Mouse (Mus musculus): ENCODE results near the gene Gpatch8. TPM values are rescaled to one million over a fixed set of nuclear protein-coding genes. Genes with fewer than 3 reads are reported as not detected.

Gpatch8 gene
- polyA plus RNA-seq (2015; fragmentation: Nextera tagmentation; extraction: Ambion mirVana): 41.7 and 43.1 TPM in 2 replicates

- H3K36me3 ChIP-seq: no peaks in the 10 kb centered on the region
- peak within 1 kb of the TSS; percentile 59 for H3K4me2 ChIP-seq (replicated peaks)
- no peaks in the 10 kb centered on the region for H3K9me3 ChIP-seq
- peaks cover 16% of the 10 kb centered on the region for H3K4me1 ChIP-seq (replicated peaks)
- H3K9ac ChIP-seq: peak within 1 kb of the TSS; percentile 94
- H3K27ac ChIP-seq: peak within 1 kb of the TSS; percentile 93
- peak; percentile 96 for ATAC-seq
- H3K4me3 ChIP-seq (replicated peaks): peak within 1 kb of the TSS; percentile 100
- H3K27me3 ChIP-seq (replicated peaks): no peaks in the 10 kb centered on the region
- WGBS: 0% methylated on average over 52 of the region's 55 CpGs
Observed at GRCm38 (mm10) chr11:102556031-102556715, at the start of gene Gpatch8. Gene Gpatch8, minus strand, starts transcription at chr11:102556392.

GRCm38 (mm10) chr11:102604777-102605552 lies 48.8 kb upstream of the Gpatch8 start:
- Histone ChIP-seq H3K27ac (peak overlapping the region; percentile 96), H3K4me1 (replicated peaks) (peaks cover 18% of the 10 kb centered on the region), H3K36me3 (no peaks in the 10 kb centered on the region), H3K4me3 (replicated peaks) (peak overlapping the region; percentile 75), H3K9me3 (no peaks in the 10 kb centered on the region), H3K27me3 (replicated peaks) (peaks cover 15% of the 10 kb centered on the region; the same call in 1 of the 2 replicates), H3K9ac (peak overlapping the region; percentile 72), H3K4me2 (replicated peaks) (peak overlapping the region; percentile 80)
- peak; percentile 50 for ATAC-seq
- WGBS: under 1% methylated on average over 72 of the region's 74 CpGs

- under 1% methylated on average over 31 of the region's 31 CpGs for WGBS
- H3K36me3 ChIP-seq: no peaks in the 10 kb centered on the region
- peak within 1 kb of the TSS; percentile 96 for H3K27ac ChIP-seq
- H3K4me2 ChIP-seq (replicated peaks): peak within 1 kb of the TSS; percentile 80
- peak within 1 kb of the TSS; percentile 72 for H3K9ac ChIP-seq
- H3K4me3 ChIP-seq (replicated peaks): peak within 1 kb of the TSS; percentile 75
- peaks cover 15% of the 10 kb centered on the region; the same call in 1 of the 2 replicates for H3K27me3 ChIP-seq (replicated peaks)
- peak; percentile 92 for ATAC-seq
- H3K9me3 ChIP-seq: no peaks in the 10 kb centered on the region
- H3K4me1 ChIP-seq (replicated peaks): peaks cover 13% of the 10 kb centered on the region
Observed at GRCm38 (mm10) chr11:102604010-102604584, 47.9 kb upstream of the Gpatch8 start, which contains the start of gene Fzd2. Gene Fzd2, plus strand, starts transcription at chr11:102604396.

- peak overlapping the region; percentile 80 for H3K4me2 ChIP-seq (replicated peaks)
- H3K36me3 ChIP-seq: no peaks in the 10 kb centered on the region
- H3K4me1 ChIP-seq (replicated peaks): peaks cover 7% of the 10 kb centered on the region
- peak overlapping the region; percentile 75 for H3K4me3 ChIP-seq (replicated peaks)
- under 1% methylated on average over 10 of the region's 10 CpGs for WGBS
- ATAC-seq: peak; percentile 70
- H3K9me3 ChIP-seq: no peaks in the 10 kb centered on the region
- H3K9ac ChIP-seq: peak overlapping the region; percentile 52
- peaks cover 15% of the 10 kb centered on the region; the same call in 1 of the 2 replicates for H3K27me3 ChIP-seq (replicated peaks)
- H3K27ac ChIP-seq: peak overlapping the region; percentile 95
Observed at GRCm38 (mm10) chr11:102603496-102603850, 47.3 kb upstream of the Gpatch8 start.

GRCm38 (mm10) chr11:102602816-102603495 lies 46.8 kb upstream of the Gpatch8 start:
- H3K27me3 ChIP-seq (replicated peaks): peaks cover 15% of the 10 kb centered on the region; the same call in 1 of the 2 replicates
- peak overlapping the region; percentile 95 for H3K27ac ChIP-seq
- peak overlapping the region; percentile 75 for H3K4me3 ChIP-seq (replicated peaks)
- no peak for ATAC-seq
- peak overlapping the region; percentile 80 for H3K4me2 ChIP-seq (replicated peaks)
- 8% methylated on average over 13 of the region's 13 CpGs for WGBS
- H3K9me3 ChIP-seq: no peaks in the 10 kb centered on the region
- peak overlapping the region; percentile 52 for H3K9ac ChIP-seq
- peaks cover 5% of the 10 kb centered on the region for H3K4me1 ChIP-seq (replicated peaks)
- no peaks in the 10 kb centered on the region for H3K36me3 ChIP-seq

GRCm38 (mm10) chr11:102599912-102600311 lies 43.7 kb upstream of the Gpatch8 start:
- no peak for ATAC-seq
- Histone ChIP-seq H3K9me3 (no peaks in the 10 kb centered on the region), H3K36me3 (no peaks in the 10 kb centered on the region)

GRCm38 (mm10) chr11:102595341-102595820 lies 39.2 kb upstream of the Gpatch8 start:
- H3K27ac ChIP-seq: peak overlapping the region; percentile 77
- 20% methylated on average over 4 of the region's 4 CpGs for WGBS
- H3K4me1 ChIP-seq (replicated peaks): peaks cover 12% of the 10 kb centered on the region
- no peak overlapping the region for H3K9ac ChIP-seq
- no peaks in the 10 kb centered on the region for H3K27me3 ChIP-seq (replicated peaks)
- no peak overlapping the region for H3K4me3 ChIP-seq (replicated peaks)
- no peaks in the 10 kb centered on the region for H3K36me3 ChIP-seq
- no peaks in the 10 kb centered on the region for H3K9me3 ChIP-seq
- ATAC-seq: peak; percentile 83
- peak overlapping the region; percentile 27 for H3K4me2 ChIP-seq (replicated peaks)

More at GRCm38 (mm10) chr11:102599912-102600311, 43.7 kb upstream of the Gpatch8 start:
- Histone ChIP-seq H3K4me1 (replicated peaks) (peaks cover 10% of the 10 kb centered on the region), H3K4me3 (replicated peaks) (no peak overlapping the region), H3K27ac (no peak overlapping the region), H3K9ac (no peak overlapping the region), H3K4me2 (replicated peaks) (no peak overlapping the region), H3K27me3 (replicated peaks) (0 out of 2 replicates have a peak, but pooled peaks cover 5% of the 10 kb centered on the region)
- WGBS: 90% methylated on average over 3 of the region's 3 CpGs

GRCm38 (mm10) chr11:102587554-102587953 lies 31.4 kb upstream of the Gpatch8 start:
- no peaks in the 10 kb centered on the region for H3K36me3 ChIP-seq
- ATAC-seq: no peak
- H3K4me2 ChIP-seq (replicated peaks): no peak overlapping the region
- no peak overlapping the region for H3K27ac ChIP-seq
- WGBS: 85% methylated on average over 3 of the region's 3 CpGs
- no peak overlapping the region for H3K9ac ChIP-seq
- H3K4me1 ChIP-seq (replicated peaks): peaks cover 3% of the 10 kb centered on the region; the same call in 1 of the 2 replicates
- H3K4me3 ChIP-seq (replicated peaks): no peak overlapping the region
- H3K27me3 ChIP-seq (replicated peaks): no peaks in the 10 kb centered on the region
- no peaks in the 10 kb centered on the region for H3K9me3 ChIP-seq

GRCm38 (mm10) chr11:102586445-102587130 lies 30.4 kb upstream of the Gpatch8 start:
- Histone ChIP-seq H3K4me1 (replicated peaks) (peaks cover 10% of the 10 kb centered on the region; the same call in 1 of the 2 replicates), H3K9ac (no peak overlapping the region), H3K27ac (no peak overlapping the region), H3K4me3 (replicated peaks) (no peak overlapping the region), H3K9me3 (no peaks in the 10 kb centered on the region), H3K4me2 (replicated peaks) (no peak overlapping the region), H3K27me3 (replicated peaks) (no peaks in the 10 kb centered on the region), H3K36me3 (no peaks in the 10 kb centered on the region)
- ATAC-seq: no peak
- WGBS: 94% methylated on average over 4 of the region's 4 CpGs

GRCm38 (mm10) chr11:102582736-102583135 lies 26.5 kb upstream of the Gpatch8 start:
- no peaks in the 10 kb centered on the region for H3K27me3 ChIP-seq (replicated peaks)
- H3K9me3 ChIP-seq: no peaks in the 10 kb centered on the region
- peak overlapping the region; percentile 77 for H3K27ac ChIP-seq
- H3K4me3 ChIP-seq (replicated peaks): no peak overlapping the region
- no peaks in the 10 kb centered on the region for H3K36me3 ChIP-seq
- H3K4me1 ChIP-seq (replicated peaks): peaks cover 24% of the 10 kb centered on the region
- no peak for ATAC-seq
- H3K4me2 ChIP-seq (replicated peaks): no peak overlapping the region; the same call in 1 of the 2 replicates
- 24% methylated on average over 5 of the region's 5 CpGs for WGBS
- no peak overlapping the region for H3K9ac ChIP-seq

GRCm38 (mm10) chr11:102582016-102582610 lies 25.9 kb upstream of the Gpatch8 start:
- H3K4me2 ChIP-seq (replicated peaks): no peak overlapping the region; the same call in 1 of the 2 replicates

More at GRCm38 (mm10) chr11:102582016-102582610, 25.9 kb upstream of the Gpatch8 start:
- Histone ChIP-seq H3K4me3 (replicated peaks) (no peak overlapping the region), H3K36me3 (no peaks in the 10 kb centered on the region), H3K9ac (no peak overlapping the region), H3K27ac (peak overlapping the region; percentile 77), H3K4me1 (replicated peaks) (peaks cover 24% of the 10 kb centered on the region), H3K9me3 (no peaks in the 10 kb centered on the region), H3K27me3 (replicated peaks) (no peaks in the 10 kb centered on the region)
- WGBS: 24% methylated on average over 13 of the region's 13 CpGs
- peak; percentile 31; the same call in 1 of the 2 replicates for ATAC-seq
